Comparison of ENCODE assay signal across 8 mouse cellular contexts in genomic region chr6:91472319-91472718, GRCm38 (mm10). TPM values are rescaled to one million over a fixed set of nuclear protein-coding genes. Genes with fewer than 3 reads are reported as not detected.
DNase-seq lines count a peak whose midpoint lies in the region; ATAC-seq and TF ChIP-seq lines count a peak whose summit lies in the region.

No protein-coding gene starts in this region.

- H3K27me3 ChIP-seq in intestine, embryonic 14.5 days (replicated peaks; ENCODE audit: control insufficient read depth, insufficient read depth, low read length), result no peaks in the 10 kb centered on the region
- no peaks in the 10 kb centered on the region for H3K27me3 ChIP-seq in midbrain, embryonic 14.5 days (ENCODE audit: control insufficient read depth, insufficient read depth, low read length)

- peak overlapping the region; percentile 68 for H3K9ac ChIP-seq in intestine, embryonic 14.5 days (ENCODE audit: low read length)
- H3K9ac ChIP-seq in midbrain, embryonic 14.5 days (replicated peaks; ENCODE audit: low read length), result peak overlapping the region; percentile 77

- H3K27ac ChIP-seq in cortical plate, adult 2 months (ENCODE audit: insufficient read depth, low read length), result no peak overlapping the region
- no peak overlapping the region for H3K27ac ChIP-seq in intestine, embryonic 14.5 days (ENCODE audit: low read depth)
- H3K27ac ChIP-seq in midbrain, embryonic 14.5 days (replicated peaks; ENCODE audit: low read depth, low read length), result no peak overlapping the region

- WGBS in intestine, embryonic 14.5 days, result 32% methylated on average over 6 of the region's 6 CpGs
- WGBS in midbrain, embryonic 14.5 days, result 32% methylated on average over 6 of the region's 6 CpGs

- H3K9me3 ChIP-seq in intestine, embryonic 14.5 days (ENCODE audit: control insufficient read depth, low read length), result no peaks in the 10 kb centered on the region
- H3K9me3 ChIP-seq in midbrain, embryonic 14.5 days (ENCODE audit: control insufficient read depth, low read length), result no peaks in the 10 kb centered on the region

- ATAC-seq in intestine, embryonic 14.5 days (replicated peaks; ENCODE audit: low FRiP score, low TSS enrichment, low read depth), result no peak
- ATAC-seq in midbrain, embryonic 14.5 days (ENCODE audit: low FRiP score, low TSS enrichment), result no peak
- no peak for ATAC-seq in monocyte, adult 5-6 weeks (replicated peaks; ENCODE audit: insufficient number of reproducible peaks, low FRiP score, low TSS enrichment, poor library complexity, severe bottlenecking)

- H3K36me3 ChIP-seq in intestine, embryonic 14.5 days (ENCODE audit: control insufficient read depth, insufficient read depth, low read length), result peaks cover 28% of the 10 kb centered on the region
- H3K36me3 ChIP-seq in midbrain, embryonic 14.5 days (ENCODE audit: control insufficient read depth, insufficient read depth, low read length), result peaks cover 20% of the 10 kb centered on the region

- peak; percentile 38 for DNase-seq in cerebellum, adult 11-12 months
- DNase-seq in cerebellum, postnatal 36 days, result no peak
- DNase-seq in 3T3-L1 (ENCODE audit: low read depth, low spot score), result peak; percentile 49
- DNase-seq in intestine, embryonic 14.5 days (ENCODE audit: low spot score), result no peak
- peak; percentile 12 for DNase-seq in midbrain, embryonic 14.5 days
- DNase-seq in spleen, adult 12 weeks (ENCODE audit: low spot score), result no peak

- H3K4me3 ChIP-seq in cortical plate, adult 2 months (ENCODE audit: insufficient read depth, low read length), result peak overlapping the region; percentile 54
- H3K4me3 ChIP-seq in intestine, embryonic 14.5 days (ENCODE audit: low read depth, low read length), result peak overlapping the region; percentile 76
- peak overlapping the region; percentile 77 for H3K4me3 ChIP-seq in midbrain, embryonic 14.5 days (replicated peaks; ENCODE audit: low read depth, low read length)

- TF ChIP-seq POLR2A in cortical plate, adult 2 months (IDR thresholded peaks at IDR 0.05; ENCODE audit: extremely low read depth, insufficient read depth, low read length), result no peak

- no peak for TF ChIP-seq CTCF in cortical plate, adult 2 months (IDR thresholded peaks at IDR 0.05; ENCODE audit: extremely low read depth, insufficient read depth, low read length)

- peak overlapping the region; percentile 76 for H3K4me2 ChIP-seq in intestine, embryonic 14.5 days (ENCODE audit: low read length)
- peak overlapping the region; percentile 72 for H3K4me2 ChIP-seq in midbrain, embryonic 14.5 days (ENCODE audit: low read length)

- H3K4me1 ChIP-seq in cortical plate, adult 2 months (ENCODE audit: control insufficient read depth, insufficient read depth, low read length), result peaks cover 7% of the 10 kb centered on the region
- H3K4me1 ChIP-seq in intestine, embryonic 14.5 days (replicated peaks; ENCODE audit: control insufficient read depth, insufficient read depth, low read length), result peaks cover 9% of the 10 kb centered on the region
- peaks cover 14% of the 10 kb centered on the region for H3K4me1 ChIP-seq in midbrain, embryonic 14.5 days (ENCODE audit: control insufficient read depth, insufficient read depth, low read length)

RNA-seq across cellular contexts. Expression of gene Chchd4, which starts 1.0 kb away (rescaled TPM):
- polyA plus RNA-seq in cortical plate, adult 2 months (2012; rRNA removed), result 16.8 and 18.6 TPM in 2 replicates
- 37.7 and 38.5 TPM in 2 replicates for polyA plus RNA-seq in intestine, embryonic 14.5 days (2014; fragmentation: Nextera tagmentation; extraction: Ambion mirVana)
- 31.6 and 38.9 TPM in 2 replicates for polyA plus RNA-seq in midbrain, embryonic 14.5 days (2014; fragmentation: Nextera tagmentation; extraction: Ambion mirVana)
- total RNA-seq in monocyte, adult 5-6 weeks (2017), result 3.8 to 6.3 TPM (median 6.2 TPM) in 3 replicates

RNA-seq across cellular contexts. Expression of gene Tmem43, which starts 1.2 kb away (rescaled TPM):
- polyA plus RNA-seq in cortical plate, adult 2 months (2012; rRNA removed), result 30.8 and 33.3 TPM in 2 replicates
- polyA plus RNA-seq in intestine, embryonic 14.5 days (2014; fragmentation: Nextera tagmentation; extraction: Ambion mirVana), result 45.4 and 48.3 TPM in 2 replicates
- polyA plus RNA-seq in midbrain, embryonic 14.5 days (2014; fragmentation: Nextera tagmentation; extraction: Ambion mirVana), result 44.3 and 51.8 TPM in 2 replicates
- 54.7 to 56.1 TPM (median 55.3 TPM) in 3 replicates for total RNA-seq in monocyte, adult 5-6 weeks (2017)

RNA-seq across cellular contexts. Expression of gene Xpc, which starts 43.4 kb away (rescaled TPM):
- 12.5 and 13.6 TPM in 2 replicates for polyA plus RNA-seq in cortical plate, adult 2 months (2012; rRNA removed)
- polyA plus RNA-seq in intestine, embryonic 14.5 days (2014; fragmentation: Nextera tagmentation; extraction: Ambion mirVana), result 16.4 and 18.9 TPM in 2 replicates
- polyA plus RNA-seq in midbrain, embryonic 14.5 days (2014; fragmentation: Nextera tagmentation; extraction: Ambion mirVana), result 16.9 and 18.1 TPM in 2 replicates
- 35.3 to 58.5 TPM (median 37.1 TPM) in 3 replicates for total RNA-seq in monocyte, adult 5-6 weeks (2017)

RNA-seq across cellular contexts. Expression of gene Lsm3, which starts 43.4 kb away (rescaled TPM):
- polyA plus RNA-seq in cortical plate, adult 2 months (2012; rRNA removed), result 56.9 and 60.7 TPM in 2 replicates
- 311 and 312 TPM in 2 replicates for polyA plus RNA-seq in intestine, embryonic 14.5 days (2014; fragmentation: Nextera tagmentation; extraction: Ambion mirVana)
- polyA plus RNA-seq in midbrain, embryonic 14.5 days (2014; fragmentation: Nextera tagmentation; extraction: Ambion mirVana), result 174 and 187 TPM in 2 replicates
- total RNA-seq in monocyte, adult 5-6 weeks (2017), result 140 to 220 TPM (median 147 TPM) in 3 replicates

Comparison
In these comparisons a context has a peak if more than half of its experiments do, and no peak if none do; other contexts are left out.
1. DNase-seq: peak in cerebellum, adult 11-12 months (single experiment), 3T3-L1 (single experiment) and midbrain, embryonic 14.5 days (single experiment); none in cerebellum, postnatal 36 days (0 of 2), intestine, embryonic 14.5 days (single experiment) and spleen, adult 12 weeks (single experiment).
2. Peak in every context shown above with its lines, with median percentiles within 50 percentile points of each other: H3K4me3 ChIP-seq.